Mouse (Mus musculus) testis, adult 2 months (tissue): ENCODE results near the gene Tlx1.

Source experiments
- CTCF ChIP-seq: fragments of 200-500 bp; IDR thresholded peaks from 2 replicates; pipeline ENCODE4 v1.5.1; 2012; ENCODE audit warnings: low read depth, mild to moderate bottlenecking, inconsistent platforms, low read length, moderate library complexity; ENCODE audit not compliant: control insufficient read depth, insufficient read depth, insufficient replicate concordance
- POLR2A ChIP-seq: fragments of 200-500 bp; IDR thresholded peaks from 2 replicates; pipeline ENCODE4 v1.6.1; 2012; ENCODE audit warnings: low read depth, mild to moderate bottlenecking, inconsistent platforms, low read length, moderate library complexity; ENCODE audit not compliant: control insufficient read depth

DNA sequence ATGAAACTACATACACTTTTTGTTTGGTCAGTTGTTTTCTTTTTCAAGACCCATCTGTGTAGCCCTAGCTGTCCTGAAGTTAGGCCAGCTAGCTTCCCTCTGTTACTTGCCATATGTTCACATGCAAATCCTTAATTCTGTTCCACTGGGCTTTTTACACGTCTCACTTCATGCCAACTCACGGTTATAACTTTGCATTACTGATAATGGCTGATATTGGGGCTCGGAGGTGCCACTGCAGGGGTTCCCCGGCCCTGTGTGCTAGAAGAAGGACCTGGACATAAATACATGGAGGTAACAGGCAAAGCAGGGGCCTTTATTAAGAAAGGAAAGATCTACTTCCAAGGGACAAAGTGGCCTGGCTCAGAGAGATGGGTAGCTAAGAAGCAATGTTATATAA lies 29.0 kb downstream of the Tlx1 start:
- TF ChIP-seq POLR2A (no peak), CTCF (no peak)
